Mouse (Mus musculus): ENCODE data around the gene Bcl2l11. TPM values are rescaled to one million over a fixed set of nuclear protein-coding genes. Genes with fewer than 3 reads are reported as not detected.

Bcl2l11 gene
- polyA plus RNA-seq, 1 experiment from 2014 or later = 26.2 TPM

DNA sequence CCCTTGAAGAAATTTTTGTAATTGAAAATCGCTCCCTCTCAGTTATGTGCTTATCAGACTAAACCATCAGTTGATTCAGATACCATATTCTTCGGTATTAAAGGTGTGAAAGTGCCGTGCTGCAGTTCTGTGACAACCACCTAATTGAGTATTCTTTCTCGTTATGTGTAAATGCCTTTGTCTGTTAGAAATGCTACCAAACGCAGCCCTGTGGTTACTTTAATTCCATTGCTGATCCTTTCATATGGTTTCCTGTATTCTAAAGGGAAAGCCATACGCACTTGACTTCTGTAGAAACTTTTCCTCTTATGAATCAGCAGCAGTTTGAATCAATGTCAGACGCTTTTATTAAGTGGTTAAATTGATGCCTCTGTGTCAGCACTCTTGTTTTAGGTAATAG lies 8.2 kb upstream of the Bcl2l11 start:
- no peak overlapping the region for H3K4me3 ChIP-seq
- DNase-seq (ENCODE audit: low spot score) = no peak
- H3K4me1 ChIP-seq (replicated peaks) = peaks cover 19% of the 10 kb centered on the region
- peaks cover 22% of the 10 kb centered on the region for H3K27me3 ChIP-seq (ENCODE audit: insufficient read depth, poor library complexity, severe bottlenecking)
- no peaks in the 10 kb centered on the region for H3K9me3 ChIP-seq
- no peaks in the 10 kb centered on the region for H3K36me3 ChIP-seq
- no peak overlapping the region for H3K27ac ChIP-seq
- WGBS = 87% methylated on average over 7 of the region's 7 CpGs

DNA sequence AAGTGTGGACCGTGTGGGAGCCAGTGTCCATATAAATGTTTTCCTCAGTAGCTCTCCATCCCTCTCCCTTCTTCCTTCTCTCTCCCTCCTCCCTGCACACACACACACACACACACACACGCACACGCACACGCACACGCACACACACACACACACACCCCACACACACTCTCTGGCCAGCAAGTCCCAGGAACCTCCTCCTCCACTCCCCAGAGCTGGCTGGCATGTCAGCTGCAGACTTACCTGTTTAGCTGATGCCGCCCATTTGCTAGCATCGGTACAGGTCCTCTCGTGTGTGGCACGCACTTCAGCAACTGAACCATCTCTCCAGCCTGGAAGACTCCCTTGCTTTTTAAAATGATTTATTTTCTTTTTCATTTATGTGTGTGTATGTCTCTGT lies 6.9 kb upstream of the Bcl2l11 start:
- Histone ChIP-seq H3K27me3 (ENCODE audit: insufficient read depth, poor library complexity, severe bottlenecking) (peaks cover 36% of the 10 kb centered on the region), H3K27ac (no peak overlapping the region)
- WGBS = 92% methylated on average over 9 of the region's 9 CpGs

DNA sequence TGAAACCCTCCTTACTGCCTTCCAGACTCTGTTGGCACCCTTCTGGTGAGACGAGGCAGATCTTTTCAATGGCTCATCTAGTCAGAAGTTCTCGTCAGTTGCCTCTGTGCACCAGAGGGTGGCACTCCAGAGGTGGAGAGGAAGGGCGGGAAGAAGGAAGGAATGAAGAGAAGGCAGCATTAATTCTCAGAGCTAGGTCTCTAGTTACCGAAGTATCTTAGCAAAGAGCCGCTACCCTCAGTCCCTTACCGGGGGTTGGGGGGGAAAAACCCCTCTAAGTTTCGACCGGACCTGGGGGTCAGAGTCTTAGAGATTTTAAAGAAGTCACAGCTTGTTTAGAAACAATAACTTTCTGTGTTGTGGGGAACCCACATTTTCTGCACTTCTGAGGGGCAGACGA lies 3.3 kb upstream of the Bcl2l11 start:
- Histone ChIP-seq H3K36me3 (no peaks in the 10 kb centered on the region), H3K4me1 (replicated peaks) (peaks cover 50% of the 10 kb centered on the region), H3K9me3 (no peaks in the 10 kb centered on the region), H3K27me3 (ENCODE audit: insufficient read depth, poor library complexity, severe bottlenecking) (peaks cover 45% of the 10 kb centered on the region), H3K4me3 (peak overlapping the region; percentile 74), H3K27ac (peak overlapping the region; percentile 53)
- WGBS = 1% methylated on average over 9 of the region's 9 CpGs
- DNase-seq (ENCODE audit: low spot score) = peak; percentile 69

More for the DNA sequence above, 6.9 kb upstream of the Bcl2l11 start:
- Histone ChIP-seq H3K36me3 (no peaks in the 10 kb centered on the region), H3K9me3 (no peaks in the 10 kb centered on the region), H3K4me3 (no peak overlapping the region), H3K4me1 (replicated peaks) (peaks cover 33% of the 10 kb centered on the region)
- DNase-seq (ENCODE audit: low spot score) = no peak

DNA sequence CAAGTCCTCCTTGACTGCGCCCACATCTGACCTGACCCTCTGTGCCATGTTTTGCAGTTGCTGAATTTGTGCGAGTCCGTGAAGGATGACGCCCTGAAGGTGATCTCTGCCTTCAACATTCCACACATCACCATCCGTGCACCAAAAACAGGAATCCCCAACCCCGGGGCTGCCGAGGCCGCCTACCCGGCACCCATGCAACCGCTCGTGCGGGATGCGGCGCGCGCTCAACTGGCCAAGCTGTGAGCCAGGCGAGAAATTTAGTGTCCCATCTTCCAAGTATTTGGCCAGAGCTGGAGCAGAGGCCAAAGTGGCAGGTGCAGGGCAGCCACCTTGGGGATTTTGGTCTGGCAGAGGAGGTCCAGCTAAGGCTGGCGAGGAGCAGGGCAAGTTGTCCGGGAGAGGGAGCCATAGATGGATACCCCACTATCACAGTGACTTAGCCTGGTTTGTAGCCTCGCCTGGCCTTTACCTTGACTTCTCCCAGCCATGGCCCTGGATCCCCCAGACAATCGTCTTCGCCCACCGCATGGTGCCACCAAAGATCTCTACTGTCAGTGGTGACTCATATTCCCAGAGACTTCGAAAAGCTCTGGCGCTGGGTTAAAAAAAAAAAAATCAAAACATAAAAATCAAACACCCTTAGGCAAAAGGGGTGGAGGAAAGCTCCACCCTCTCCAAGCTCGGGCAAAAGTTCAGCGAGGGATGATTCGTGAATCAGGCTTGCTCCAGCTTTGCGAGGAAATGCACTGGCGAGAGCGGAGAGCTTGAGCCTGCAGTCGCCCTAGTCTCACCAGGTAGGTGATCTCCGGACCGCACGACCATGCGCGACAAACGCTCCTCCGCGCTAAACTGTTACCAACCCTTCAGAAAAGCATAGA lies 2.7 kb upstream of the Bcl2l11 start:
- peaks cover 50% of the 10 kb centered on the region for H3K4me1 ChIP-seq (replicated peaks)
- H3K36me3 ChIP-seq = no peaks in the 10 kb centered on the region
- H3K9me3 ChIP-seq = no peaks in the 10 kb centered on the region
- H3K27me3 ChIP-seq (ENCODE audit: insufficient read depth, poor library complexity, severe bottlenecking) = peaks cover 45% of the 10 kb centered on the region
- peak overlapping the region; percentile 74 for H3K4me3 ChIP-seq
- peak overlapping the region; percentile 53 for H3K27ac ChIP-seq
- 2% methylated on average over 40 of the region's 40 CpGs for WGBS
- DNase-seq (ENCODE audit: low spot score) = peak; percentile 57

DNA sequence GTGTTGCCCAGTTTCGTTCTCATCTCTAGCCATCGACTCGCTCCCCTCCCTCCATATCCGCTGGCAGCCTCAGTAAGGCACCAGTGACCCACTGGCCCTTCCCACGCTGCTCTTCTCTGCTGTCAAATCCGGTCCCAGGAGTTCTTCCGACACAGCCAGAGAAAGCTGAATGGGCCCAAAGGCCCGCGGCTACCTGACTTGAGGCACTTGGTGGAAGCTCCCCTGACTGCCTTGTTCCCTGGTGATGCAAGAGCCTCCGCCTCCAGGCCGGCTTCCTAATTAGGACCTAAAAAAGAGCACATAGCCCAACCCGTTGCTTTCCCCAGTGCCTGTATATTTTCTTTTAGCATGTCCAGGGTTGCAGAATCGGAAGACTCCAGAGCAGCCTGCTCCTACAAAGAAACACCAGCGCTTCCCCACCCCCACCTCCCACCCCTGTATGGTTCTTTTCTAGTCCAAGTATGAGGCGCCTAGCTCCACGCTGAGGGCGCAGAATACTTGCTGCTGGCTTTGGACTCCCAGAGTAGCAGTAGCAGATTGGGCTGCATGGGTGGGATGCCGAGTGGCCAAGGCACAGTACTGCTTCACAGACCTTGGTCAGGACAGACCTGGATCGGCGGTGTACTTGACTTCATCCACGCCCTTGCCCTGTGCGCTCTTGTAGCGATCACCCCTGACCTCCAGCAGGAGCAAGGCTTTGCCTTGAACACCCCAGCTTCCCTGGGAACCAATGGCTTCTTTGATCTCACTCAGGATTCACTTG lies 1.7 kb upstream of the Bcl2l11 start:
- H3K27ac ChIP-seq = peak overlapping the region; percentile 97
- H3K4me1 ChIP-seq (replicated peaks) = peaks cover 58% of the 10 kb centered on the region
- peak overlapping the region; percentile 74 for H3K4me3 ChIP-seq
- H3K36me3 ChIP-seq = peaks cover 5% of the 10 kb centered on the region; the same call in 1 of the 2 replicates
- H3K27me3 ChIP-seq (ENCODE audit: insufficient read depth, poor library complexity, severe bottlenecking) = peaks cover 45% of the 10 kb centered on the region
- WGBS = 2% methylated on average over 23 of the region's 23 CpGs
- no peaks in the 10 kb centered on the region for H3K9me3 ChIP-seq
- DNase-seq (ENCODE audit: low spot score) = peak; percentile 50

DNA sequence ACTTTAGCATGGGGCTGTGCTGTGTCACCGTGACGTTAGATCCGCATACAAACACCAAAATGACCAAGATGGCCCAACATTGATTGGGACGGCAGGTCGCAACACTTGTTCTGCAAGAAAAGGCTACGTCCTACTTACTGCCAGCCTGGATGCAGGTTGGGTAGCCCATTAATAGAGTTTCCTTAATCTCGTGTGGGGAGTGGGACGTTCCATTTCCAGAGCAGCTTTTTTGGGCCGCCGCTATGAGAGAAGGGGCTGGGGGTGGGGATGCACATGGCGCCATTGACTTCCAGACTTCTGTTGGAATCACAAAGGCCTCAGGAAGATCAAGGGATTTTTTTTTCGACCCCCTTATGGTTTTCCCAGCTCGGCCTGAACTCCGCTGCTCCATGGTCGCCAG lies 1.1 kb upstream of the Bcl2l11 start:
- H3K4me1 ChIP-seq (replicated peaks) = peaks cover 63% of the 10 kb centered on the region
- H3K27ac ChIP-seq = peak overlapping the region; percentile 97
- WGBS = under 1% methylated on average over 15 of the region's 15 CpGs

DNA sequence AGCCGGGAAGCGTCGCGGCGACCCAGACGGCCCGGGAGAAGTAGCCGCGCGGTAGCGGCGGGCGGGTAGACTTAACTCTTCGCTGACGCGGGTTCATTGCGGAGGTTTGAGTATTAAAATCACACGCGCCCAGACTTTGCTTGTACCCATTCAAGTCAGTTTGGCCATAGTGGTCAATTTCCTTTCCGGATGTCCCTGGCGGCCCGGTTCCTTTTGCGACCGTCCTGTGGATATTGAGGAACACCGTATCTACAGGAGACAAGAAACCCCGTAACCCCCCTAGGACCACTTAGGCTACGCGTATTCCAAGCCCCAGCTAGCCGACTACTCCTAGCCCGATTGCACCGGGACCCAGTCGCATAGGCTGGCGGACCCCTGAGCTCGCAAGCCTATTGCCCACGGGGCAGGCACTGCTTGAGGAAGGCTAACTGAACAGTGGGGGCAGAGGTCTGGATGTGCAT lies 783 bp downstream of the Bcl2l11 start:
- DNase-seq (ENCODE audit: low spot score) = no peak
- WGBS = under 1% methylated on average over 35 of the region's 35 CpGs
- Histone ChIP-seq H3K27ac (peak overlapping the region; percentile 97), H3K4me1 (replicated peaks) (peaks cover 72% of the 10 kb centered on the region), H3K36me3 (peaks cover 30% of the 10 kb centered on the region), H3K4me3 (peak overlapping the region; percentile 74), H3K9me3 (no peaks in the 10 kb centered on the region), H3K27me3 (ENCODE audit: insufficient read depth, poor library complexity, severe bottlenecking) (peaks cover 32% of the 10 kb centered on the region)

More for the DNA sequence above, 1.1 kb upstream of the Bcl2l11 start:
- H3K4me3 ChIP-seq = peak overlapping the region; percentile 74
- no peaks in the 10 kb centered on the region for H3K9me3 ChIP-seq
- peaks cover 45% of the 10 kb centered on the region for H3K27me3 ChIP-seq (ENCODE audit: insufficient read depth, poor library complexity, severe bottlenecking)
- DNase-seq (ENCODE audit: low spot score) = no peak
- H3K36me3 ChIP-seq = peaks cover 11% of the 10 kb centered on the region

DNA sequence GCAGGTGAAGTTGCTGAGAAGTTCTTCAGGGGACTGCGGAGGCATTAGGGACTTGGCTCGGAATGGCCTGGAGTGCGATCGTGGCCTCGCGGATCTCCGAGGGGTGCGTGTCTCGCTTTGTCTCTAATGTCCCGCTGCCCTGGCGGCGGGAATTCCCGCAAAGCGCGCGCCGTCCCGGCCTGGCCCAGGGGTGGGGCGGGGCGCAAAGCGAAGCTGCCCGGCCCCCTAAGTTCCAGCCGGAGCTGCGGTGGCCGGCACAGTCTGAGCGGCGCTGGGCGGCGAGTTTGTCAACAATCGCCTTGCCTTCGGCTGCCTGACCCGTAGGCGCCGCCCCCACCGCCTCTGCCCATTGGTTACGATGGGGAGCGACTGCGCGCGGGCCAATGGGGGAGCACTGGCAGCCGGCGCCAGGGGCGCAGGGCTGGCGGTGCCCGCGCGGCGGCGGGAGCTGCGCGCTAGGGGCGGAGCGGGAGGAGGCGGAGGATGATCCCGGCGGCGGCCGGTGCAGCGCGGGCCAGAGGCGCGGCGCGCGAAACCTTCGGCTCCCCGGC lies 1.4 kb downstream of the Bcl2l11 start:
- Histone ChIP-seq H3K9me3 (no peaks in the 10 kb centered on the region), H3K36me3 (peaks cover 34% of the 10 kb centered on the region), H3K27me3 (ENCODE audit: insufficient read depth, poor library complexity, severe bottlenecking) (peaks cover 26% of the 10 kb centered on the region), H3K4me3 (peak overlapping the region; percentile 74), H3K4me1 (replicated peaks) (peaks cover 71% of the 10 kb centered on the region), H3K27ac (peak overlapping the region; percentile 97)
- peak; percentile 96 for DNase-seq (ENCODE audit: low spot score)
- WGBS = under 1% methylated on average over 67 of the region's 67 CpGs

DNA sequence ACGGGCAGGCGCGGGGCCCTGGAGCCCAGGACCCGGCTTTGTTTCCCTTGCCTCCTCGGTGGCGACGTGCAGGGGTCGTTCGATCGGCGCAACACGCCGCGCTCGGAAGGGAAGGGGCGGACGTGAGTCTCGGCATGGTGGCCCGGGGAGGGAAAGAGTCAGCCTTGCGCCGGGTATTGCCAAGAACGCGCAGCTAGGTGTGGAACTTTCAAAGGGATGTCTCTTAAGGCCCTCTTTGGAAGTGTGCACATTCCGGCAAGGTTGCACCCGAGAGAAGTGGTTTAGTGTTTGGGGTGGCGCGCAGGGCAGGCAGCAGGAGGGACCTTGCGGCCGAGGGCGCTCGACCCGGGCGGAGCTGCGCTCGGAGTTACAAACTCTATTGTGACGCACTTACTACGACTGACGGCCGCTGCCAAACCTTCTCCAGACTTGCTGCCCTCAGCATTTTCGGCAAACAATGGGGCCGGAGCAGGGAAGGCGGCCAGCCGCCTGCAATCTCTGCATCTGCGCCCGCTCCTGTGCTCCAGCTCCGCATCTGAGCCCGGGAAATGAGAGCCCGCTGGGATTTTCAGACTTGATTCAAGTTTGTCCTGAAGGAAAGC lies 2.0 kb downstream of the Bcl2l11 start:
- under 1% methylated on average over 48 of the region's 48 CpGs for WGBS
- peak; percentile 89 for DNase-seq (ENCODE audit: low spot score)
- Histone ChIP-seq H3K27ac (peak overlapping the region; percentile 97), H3K4me1 (replicated peaks) (peaks cover 65% of the 10 kb centered on the region), H3K27me3 (ENCODE audit: insufficient read depth, poor library complexity, severe bottlenecking) (peaks cover 21% of the 10 kb centered on the region), H3K36me3 (peaks cover 38% of the 10 kb centered on the region), H3K9me3 (no peaks in the 10 kb centered on the region), H3K4me3 (peak overlapping the region; percentile 74)

DNA sequence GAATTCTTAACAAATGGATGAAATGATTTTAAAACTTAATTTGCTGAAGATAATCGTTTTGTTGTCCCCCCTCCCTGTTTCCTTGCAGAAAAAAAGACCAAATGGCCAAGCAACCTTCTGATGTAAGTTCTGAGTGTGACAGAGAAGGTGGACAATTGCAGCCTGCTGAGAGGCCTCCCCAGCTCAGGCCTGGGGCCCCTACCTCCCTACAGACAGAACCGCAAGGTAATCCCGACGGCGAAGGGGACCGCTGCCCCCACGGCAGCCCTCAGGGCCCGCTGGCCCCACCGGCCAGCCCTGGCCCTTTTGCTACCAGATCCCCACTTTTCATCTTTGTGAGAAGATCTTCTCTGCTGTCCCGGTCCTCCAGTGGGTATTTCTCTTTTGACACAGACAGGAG lies 2.7 kb downstream of the Bcl2l11 start:
- 18% methylated on average over 10 of the region's 10 CpGs for WGBS
- Histone ChIP-seq H3K27ac (peak overlapping the region; percentile 97), H3K27me3 (ENCODE audit: insufficient read depth, poor library complexity, severe bottlenecking) (peaks cover 14% of the 10 kb centered on the region), H3K4me3 (peak overlapping the region; percentile 74), H3K9me3 (no peaks in the 10 kb centered on the region), H3K4me1 (replicated peaks) (peaks cover 57% of the 10 kb centered on the region), H3K36me3 (peaks cover 46% of the 10 kb centered on the region)
- DNase-seq (ENCODE audit: low spot score) = no peak

DNA sequence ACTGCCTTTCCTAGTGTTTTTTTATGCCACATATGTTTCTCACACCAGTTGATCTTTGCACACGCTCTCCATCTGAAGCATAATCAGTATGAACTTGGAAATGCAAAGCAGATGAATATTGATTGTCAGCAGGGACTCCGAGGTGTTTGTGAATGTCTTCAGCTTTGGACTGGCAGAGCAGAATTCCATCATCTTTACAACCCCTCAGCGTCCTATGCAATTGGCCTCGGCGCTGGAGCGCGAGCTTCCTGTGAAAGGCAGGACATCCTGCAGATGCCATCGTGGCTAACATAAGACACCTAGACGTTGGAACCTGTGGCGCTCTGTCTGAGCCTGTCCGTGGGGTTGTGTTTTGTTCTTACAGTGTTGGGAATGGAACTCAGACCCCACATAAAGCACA lies 5.7 kb downstream of the Bcl2l11 start:
- Histone ChIP-seq H3K36me3 (peaks cover 75% of the 10 kb centered on the region), H3K4me1 (replicated peaks) (peaks cover 36% of the 10 kb centered on the region), H3K4me3 (no peak overlapping the region), H3K9me3 (no peaks in the 10 kb centered on the region), H3K27me3 (ENCODE audit: insufficient read depth, poor library complexity, severe bottlenecking) (no peaks in the 10 kb centered on the region), H3K27ac (no peak overlapping the region)
- DNase-seq (ENCODE audit: low spot score) = no peak
- WGBS = 90% methylated on average over 11 of the region's 11 CpGs

DNA sequence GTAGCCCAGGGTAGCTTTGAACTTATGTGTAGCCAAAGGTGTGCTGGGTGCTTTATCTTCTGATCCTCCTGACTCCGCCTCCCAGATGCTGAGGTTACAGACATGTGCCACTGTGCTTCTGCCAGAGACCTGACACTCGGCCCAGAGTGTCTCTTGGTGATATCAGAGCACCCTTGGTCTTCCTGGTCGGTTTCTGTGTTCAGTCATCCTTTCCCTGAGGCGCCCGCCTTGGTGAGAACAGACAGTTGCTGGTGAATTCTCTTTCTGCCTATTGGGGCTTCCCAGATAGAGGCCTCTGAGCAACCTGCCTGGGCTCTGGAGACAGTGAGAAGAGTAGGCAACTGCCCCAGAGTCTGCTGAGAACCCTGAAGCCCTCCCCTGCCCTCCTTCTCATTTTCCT lies 6.8 kb downstream of the Bcl2l11 start:
- Histone ChIP-seq H3K27ac (no peak overlapping the region), H3K9me3 (no peaks in the 10 kb centered on the region), H3K4me1 (replicated peaks) (peaks cover 31% of the 10 kb centered on the region), H3K4me3 (no peak overlapping the region), H3K36me3 (peaks cover 87% of the 10 kb centered on the region), H3K27me3 (ENCODE audit: insufficient read depth, poor library complexity, severe bottlenecking) (no peaks in the 10 kb centered on the region)
- WGBS = 83% methylated on average over 5 of the region's 5 CpGs
- DNase-seq (ENCODE audit: low spot score) = no peak

Data from hindbrain, embryonic 10.5 days (tissue).